Mouse (Mus musculus) liver, adult 2 months (tissue): ENCODE data around the gene Lrp10.

Experiments used
- CTCF ChIP-seq: fragments of 200-500 bp; IDR thresholded peaks from 2 replicates; pipeline ENCODE4 v1.5.1; 2011; ENCODE audit warnings: low read depth, low read length, control low read depth
- POLR2A ChIP-seq: fragments of 200-500 bp; IDR thresholded peaks from 2 replicates; pipeline ENCODE4 v1.6.1; 2011; ENCODE audit warnings: low read length, control low read depth; ENCODE audit not compliant: insufficient read depth; ENCODE audit errors: extremely low read depth

DNA sequence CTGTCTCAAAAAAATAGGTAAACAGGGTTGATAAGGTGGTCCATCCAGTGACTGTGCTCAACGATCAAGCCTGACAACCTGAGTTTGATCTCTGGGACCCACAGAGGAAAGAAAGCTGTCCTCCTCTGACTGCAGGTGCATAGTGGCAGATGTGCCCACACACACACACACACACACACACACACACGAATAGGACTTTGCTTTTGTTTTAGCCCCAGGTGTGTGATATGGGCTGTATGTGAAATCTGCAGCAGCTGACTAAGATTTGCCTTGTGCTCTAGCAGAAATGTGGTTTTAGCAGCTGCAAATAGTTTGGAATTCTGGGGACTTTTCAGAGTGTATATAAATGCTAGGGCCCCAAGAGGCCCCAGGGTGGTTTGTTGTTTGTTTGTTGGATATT is 35.4 kb downstream of the Lrp10 start:
- no peak for TF ChIP-seq CTCF
- no peak for TF ChIP-seq POLR2A
